Mouse (Mus musculus) forebrain, postnatal 0 days (tissue): ENCODE measurements around the gene Wdr26. TPM values are rescaled to one million over a fixed set of nuclear protein-coding genes. Genes with fewer than 3 reads are reported as not detected.

Source experiments
- ATAC-seq: fragments of 200-750 bp; cut with Nextera tagmentation; 2 replicates; pipeline ENCODE4 v1.8.0; 2017; ENCODE audit warnings: mild to moderate bottlenecking, moderate library complexity
- DNase-seq: peaks from one replicate; pipeline ENCODE4 v3.0.0-alpha.2; 2015
- H3K27ac ChIP-seq: fragments of 300-500 bp; sonication (generic); 2 replicates; pipeline ENCODE4 v1.5.1; 2014; ENCODE audit warnings: low read depth, mild to moderate bottlenecking, antibody characterized with exemption, low read length, moderate library complexity, mixed read lengths
- H3K27me3 ChIP-seq: fragments of 300-500 bp; sonication (generic); 2 replicates; pipeline ENCODE4 v1.6.1; 2014; ENCODE audit warnings: mild to moderate bottlenecking, low read length, mixed read lengths; ENCODE audit not compliant: insufficient read depth
- H3K36me3 ChIP-seq: fragments of 300-500 bp; sonication (generic); 2 replicates; pipeline ENCODE4 v1.6.1; 2014; ENCODE audit warnings: mild to moderate bottlenecking, moderate library complexity; ENCODE audit not compliant: insufficient read depth
- H3K4me1 ChIP-seq: fragments of 300-500 bp; sonication (generic); 2 replicates; pipeline ENCODE4 v1.6.1; 2014; ENCODE audit warnings: antibody characterized with exemption; ENCODE audit not compliant: insufficient read depth
- H3K4me2 ChIP-seq: fragments of 300-500 bp; sonication (generic); 2 replicates; pipeline ENCODE4 v1.6.1; 2014; ENCODE audit warnings: low read depth, mild to moderate bottlenecking, moderate library complexity
- H3K4me3 ChIP-seq: fragments of 300-500 bp; sonication (generic); 2 replicates; pipeline ENCODE4 v1.5.1; 2014; ENCODE audit warnings: low read depth, low read length, mixed read lengths
- H3K9ac ChIP-seq: fragments of 300-500 bp; sonication (generic); 2 replicates; pipeline ENCODE4 v1.6.1; 2014; ENCODE audit warnings: mild to moderate bottlenecking
- H3K9me3 ChIP-seq: fragments of 300-500 bp; sonication (generic); 2 replicates; pipeline ENCODE4 v1.6.1; 2016; ENCODE audit warnings: low read length
- CTCF ChIP-seq: sonication (generic); IDR thresholded peaks from 2 replicates; pipeline ENCODE4 v1.5.1; 2016; ENCODE audit warnings: antibody characterized with exemption, control low read depth, low read depth
- WGBS: fragments of 180-500 bp; shearing (Covaris S2); extraction: QIAGEN DNeasy Blood & Tissue Kit; methylation state at CpG from one replicate; pipeline ENCODE4 v1.1.7; 2014; 5-methylcytosine and 5-hydroxymethylcytosine counted together
- polyA plus RNA-seq: library from polyadenylated mRNA; unstranded; fragments of >200 nt; fragmentation: Nextera tagmentation; extraction: Ambion mirVana; gene quantifications from 2 replicates; pipeline ENCODE4 v1.2.1, GENCODE M21; 2015
- total RNA-seq: library from RNA; depleted of rRNA; stranded (reverse); fragments of >200 nt; gene quantifications from 2 replicates; pipeline ENCODE4 v1.2.3, GENCODE M21; 2014

Wdr26 gene
- total and polyA plus RNA-seq, 2 experiments from 2014 or later, result 43.0 to 55.6 TPM

DNA sequence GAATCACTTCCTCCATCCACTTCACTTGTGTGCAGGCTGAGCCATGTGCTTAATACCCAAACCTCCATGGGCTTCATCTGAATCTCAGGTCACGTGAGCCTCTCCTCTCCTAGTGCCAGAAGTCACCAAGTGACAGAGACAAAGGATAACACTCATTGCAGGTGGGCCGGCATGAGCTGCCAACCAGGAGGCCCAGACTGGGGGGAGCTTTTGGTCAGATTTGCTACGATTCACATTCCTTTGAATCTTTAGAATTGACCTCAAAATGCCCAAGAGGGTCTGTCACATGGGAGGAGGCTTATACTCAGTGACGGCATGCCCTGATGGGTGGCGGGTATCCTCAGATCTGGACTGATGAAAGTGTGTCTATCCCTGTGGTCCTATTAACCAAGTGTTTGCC lies 16.8 kb upstream of the Wdr26 start:
- H3K9me3 ChIP-seq, result no peaks in the 10 kb centered on the region
- H3K4me2 ChIP-seq, result no peak overlapping the region
- WGBS, result 62% methylated on average over 5 of the region's 5 CpGs
- no peak overlapping the region for H3K4me3 ChIP-seq
- no peaks in the 10 kb centered on the region for H3K36me3 ChIP-seq
- H3K9ac ChIP-seq, result no peak overlapping the region
- DNase-seq (no peak), ATAC-seq (no peak)
- H3K27ac ChIP-seq, result no peak overlapping the region
- no peaks in the 10 kb centered on the region for H3K4me1 ChIP-seq
- no peak for TF ChIP-seq CTCF
- H3K27me3 ChIP-seq, result no peaks in the 10 kb centered on the region

DNA sequence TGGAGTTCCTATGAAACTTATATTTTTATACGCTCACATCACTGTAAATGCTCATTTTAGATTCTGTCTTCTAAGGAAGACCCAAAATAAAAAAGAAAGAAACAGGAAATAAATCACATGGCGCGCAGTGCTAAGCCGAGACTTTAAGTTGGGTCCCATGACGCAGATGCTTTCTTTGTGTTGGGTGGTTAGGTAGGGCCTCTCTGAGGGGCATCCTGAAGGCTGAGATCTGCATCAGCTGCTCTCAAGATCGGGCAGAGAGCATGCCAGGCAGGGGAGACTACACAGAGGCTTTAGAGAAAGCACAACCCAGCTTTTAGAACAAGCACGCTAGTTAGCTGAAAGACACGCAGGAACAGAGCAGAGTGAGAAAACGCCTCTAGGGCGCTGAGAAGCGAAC lies 16.0 kb upstream of the Wdr26 start:
- TF ChIP-seq CTCF, result no peak
- Histone ChIP-seq H3K4me3 (no peak overlapping the region), H3K36me3 (no peaks in the 10 kb centered on the region), H3K9me3 (no peaks in the 10 kb centered on the region), H3K9ac (no peak overlapping the region), H3K4me2 (no peak overlapping the region), H3K27me3 (no peaks in the 10 kb centered on the region), H3K4me1 (no peaks in the 10 kb centered on the region), H3K27ac (no peak overlapping the region)
- ATAC-seq, result no peak
- no peak for DNase-seq
- 80% methylated on average over 11 of the region's 11 CpGs for WGBS

DNA sequence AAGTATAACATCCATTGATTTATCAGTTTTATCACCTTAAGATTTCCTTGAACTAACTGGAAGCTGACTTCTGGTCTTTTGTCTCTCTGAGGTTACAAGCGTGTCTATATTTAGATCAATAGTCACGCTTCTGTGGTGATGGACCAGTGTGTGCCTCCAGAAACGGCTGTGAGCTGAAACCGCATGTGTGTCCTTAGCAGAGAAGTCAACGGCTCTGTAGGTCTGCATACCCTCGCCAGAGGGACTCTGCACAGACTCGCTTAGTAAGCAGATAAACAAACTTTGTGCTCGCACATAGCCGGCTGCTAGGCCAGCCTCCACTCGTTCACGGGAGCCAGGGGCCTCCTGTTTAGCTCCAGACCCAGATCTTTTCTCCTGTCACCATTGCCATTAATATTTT lies 15.0 kb upstream of the Wdr26 start:
- WGBS, result 83% methylated on average over 11 of the region's 11 CpGs
- H3K27ac ChIP-seq, result no peak overlapping the region
- H3K4me2 ChIP-seq, result no peak overlapping the region
- DNase-seq (no peak), ATAC-seq (no peak)
- H3K4me1 ChIP-seq, result no peaks in the 10 kb centered on the region
- H3K4me3 ChIP-seq, result no peak overlapping the region
- H3K27me3 ChIP-seq, result no peaks in the 10 kb centered on the region
- no peaks in the 10 kb centered on the region for H3K9me3 ChIP-seq
- H3K9ac ChIP-seq, result no peak overlapping the region
- no peak for TF ChIP-seq CTCF
- H3K36me3 ChIP-seq, result no peaks in the 10 kb centered on the region

DNA sequence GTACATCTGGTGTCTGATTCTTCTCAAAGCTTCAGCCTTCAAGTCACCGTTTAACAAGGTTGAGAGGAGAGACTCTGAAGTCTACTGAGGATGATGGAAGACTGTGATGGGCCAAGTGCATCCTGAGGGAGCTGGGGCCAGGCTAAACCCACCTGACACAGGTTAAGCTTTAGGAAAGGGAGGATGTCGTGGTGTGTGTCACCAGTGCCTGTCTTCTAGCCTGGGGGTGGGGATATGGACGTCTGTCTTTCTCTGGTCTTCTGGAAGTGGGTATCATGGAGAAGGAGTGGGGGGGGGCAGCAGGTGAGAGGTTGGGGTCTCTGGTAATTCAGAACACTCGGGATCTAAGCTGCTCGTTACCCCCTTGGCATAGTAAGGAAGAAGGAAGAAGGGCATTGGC lies 13.5 kb upstream of the Wdr26 start:
- no peak overlapping the region for H3K27ac ChIP-seq
- DNase-seq, result no peak
- H3K9me3 ChIP-seq, result no peaks in the 10 kb centered on the region
- TF ChIP-seq CTCF, result no peak
- WGBS, result 70% methylated on average over 5 of the region's 5 CpGs
- H3K36me3 ChIP-seq, result no peaks in the 10 kb centered on the region
- H3K9ac ChIP-seq, result no peak overlapping the region
- H3K4me3 ChIP-seq, result no peak overlapping the region
- no peak overlapping the region for H3K4me2 ChIP-seq
- no peak for ATAC-seq
- H3K27me3 ChIP-seq, result no peaks in the 10 kb centered on the region
- H3K4me1 ChIP-seq, result no peaks in the 10 kb centered on the region

DNA sequence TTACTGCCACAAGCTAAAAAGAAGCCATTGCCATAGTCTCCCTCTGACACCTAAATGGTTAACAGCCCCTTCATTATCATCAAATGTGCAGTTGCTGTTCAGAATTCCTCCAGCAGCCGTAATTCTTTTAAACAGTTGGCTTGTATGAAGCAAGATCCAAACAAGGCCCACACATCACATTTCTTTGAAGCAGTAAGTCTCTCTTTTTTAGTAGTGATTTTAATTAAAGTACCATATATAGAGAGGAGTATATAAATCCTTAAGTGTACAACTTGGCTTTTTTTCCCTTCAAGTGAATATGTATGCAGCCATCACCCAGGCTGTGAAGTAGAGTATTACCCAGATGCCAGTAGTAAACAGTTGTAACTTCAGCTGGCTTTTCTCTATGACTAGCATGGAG lies 10.2 kb upstream of the Wdr26 start:
- ATAC-seq, result 0 out of 2 replicates have a peak, but pooled peaks have one; percentile 18
- Histone ChIP-seq H3K4me3 (no peak overlapping the region), H3K27me3 (no peaks in the 10 kb centered on the region), H3K9ac (no peak overlapping the region), H3K4me2 (no peak overlapping the region), H3K27ac (no peak overlapping the region), H3K9me3 (no peaks in the 10 kb centered on the region), H3K36me3 (no peaks in the 10 kb centered on the region), H3K4me1 (no peaks in the 10 kb centered on the region)
- no peak for TF ChIP-seq CTCF
- WGBS, result 10% methylated on average over 1 of the region's 1 CpGs
- DNase-seq, result peak; percentile 10

DNA sequence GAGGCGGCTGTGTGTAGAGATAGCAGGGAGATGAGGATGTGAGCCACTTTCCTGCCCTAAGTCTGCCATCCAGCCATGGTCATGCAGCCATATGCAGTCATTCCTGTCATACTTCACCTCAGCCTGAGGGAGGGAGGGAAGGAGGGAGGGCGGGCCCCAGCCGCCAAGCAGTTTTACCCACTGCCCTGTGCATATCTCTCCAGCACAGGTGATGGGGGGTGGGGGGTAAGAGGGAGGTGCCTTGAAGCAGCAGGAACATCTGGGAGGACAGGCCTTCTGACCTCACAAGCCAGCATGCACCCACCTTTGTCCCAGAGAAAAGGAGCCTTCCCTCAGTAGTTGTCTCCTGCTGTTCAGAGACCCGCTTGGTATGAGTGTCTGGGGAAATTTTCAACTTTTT lies 4.5 kb upstream of the Wdr26 start:
- Histone ChIP-seq H3K9ac (no peak overlapping the region), H3K4me1 (peaks cover 8% of the 10 kb centered on the region; the same call in 1 of the 2 replicates), H3K36me3 (no peaks in the 10 kb centered on the region), H3K9me3 (no peaks in the 10 kb centered on the region), H3K27me3 (no peaks in the 10 kb centered on the region), H3K4me3 (no peak overlapping the region), H3K4me2 (no peak overlapping the region), H3K27ac (no peak overlapping the region)
- DNase-seq (no peak), ATAC-seq (no peak)
- WGBS, result 50% methylated on average over 4 of the region's 4 CpGs
- no peak for TF ChIP-seq CTCF

DNA sequence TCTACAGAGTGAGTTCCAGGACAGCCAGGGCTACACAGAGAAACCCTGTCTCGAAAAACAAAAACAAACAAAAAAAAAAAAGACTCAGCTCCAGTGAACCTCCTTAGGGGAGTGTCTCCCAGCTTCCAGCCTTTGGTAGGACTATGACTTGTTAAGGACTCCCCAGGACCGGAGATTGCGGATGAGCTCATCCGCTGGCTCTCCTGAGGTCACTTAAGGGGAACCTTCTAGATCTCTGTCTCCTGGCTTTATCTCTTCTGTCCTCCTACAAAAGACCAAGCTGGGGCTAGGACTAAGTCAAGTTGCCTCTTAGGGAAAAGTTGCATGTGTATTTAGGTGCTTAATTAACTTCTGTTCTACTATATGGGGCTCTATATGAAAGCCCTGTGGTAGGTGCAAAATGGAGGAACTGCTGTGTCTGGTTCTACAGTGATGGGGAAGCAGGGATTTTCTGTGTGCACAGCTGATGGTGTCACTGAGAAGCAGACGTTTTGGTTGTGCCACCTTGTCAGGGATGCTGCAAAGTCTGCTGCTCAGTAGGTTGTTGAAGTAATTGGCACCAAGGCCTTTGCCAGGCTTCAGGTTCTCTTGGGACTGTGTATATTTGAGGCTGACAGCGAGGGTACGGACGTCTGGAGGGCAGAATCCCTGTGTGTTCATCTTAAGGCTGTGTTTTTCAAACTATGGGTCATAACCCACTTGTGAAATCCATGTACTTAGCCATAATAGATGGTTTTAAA lies 2.7 kb upstream of the Wdr26 start:
- no peaks in the 10 kb centered on the region for H3K27me3 ChIP-seq
- H3K4me1 ChIP-seq, result peaks cover 8% of the 10 kb centered on the region; the same call in 1 of the 2 replicates
- no peaks in the 10 kb centered on the region for H3K9me3 ChIP-seq
- H3K4me3 ChIP-seq, result no peak overlapping the region
- no peak for ATAC-seq
- no peak for TF ChIP-seq CTCF
- 83% methylated on average over 8 of the region's 8 CpGs for WGBS
- no peak for DNase-seq
- H3K27ac ChIP-seq, result no peak overlapping the region
- H3K4me2 ChIP-seq, result no peak overlapping the region
- no peak overlapping the region for H3K9ac ChIP-seq
- H3K36me3 ChIP-seq, result no peaks in the 10 kb centered on the region
